Mouse (Mus musculus) gastrocnemius, postnatal 36 days (tissue): ENCODE measurements around the gene Mfsd4b3. TPM values are rescaled to one million over a fixed set of nuclear protein-coding genes. Genes with fewer than 3 reads are reported as not detected.
A peak's percentile ranks its signal among the peaks of the same experiment; 100 is the strongest.
"Not testable (repeated sequence)": the region's sequence is repeated elsewhere in the genome, so short reads cannot be mapped to it uniquely, and the experiment has no call there.

Experiments
- DNase-seq, 2 experiments: peaks; one replicate each; pipeline ENCODE4 v3.0.0; 2022
- intact Hi-C: fragments of 180-260 bp; cut with DNase I; formaldehyde crosslinking; loops from one replicate; pipeline ENCODE4 v1.15.1; 2025
- long read RNA-seq, 2 experiments: library from polyadenylated mRNA; stranded (forward); transcript quantifications; one replicate each; pipeline ENCODE4 v2.0.0; 2021
- total RNA-seq, 2 experiments: library from RNA; stranded (reverse); gene quantifications; 2 replicates each; pipeline ENCODE4 v1.2.3; 2021

The Mfsd4b3 gene
- total RNA-seq = 1 to 10 TPM; 3.9 to 4.6 TPM
- long read RNA-seq, experiment 1, partial matches to known transcripts = 0 of 4 reads
- long read RNA-seq, experiment 1, other reads (novel, unspliced or antisense) = 3 of 4 reads
- long read RNA-seq, experiment 2, partial matches to known transcripts = 0 of 14 reads
- long read RNA-seq, experiment 2, other reads (novel, unspliced or antisense) = 12 of 14 reads

DNA sequence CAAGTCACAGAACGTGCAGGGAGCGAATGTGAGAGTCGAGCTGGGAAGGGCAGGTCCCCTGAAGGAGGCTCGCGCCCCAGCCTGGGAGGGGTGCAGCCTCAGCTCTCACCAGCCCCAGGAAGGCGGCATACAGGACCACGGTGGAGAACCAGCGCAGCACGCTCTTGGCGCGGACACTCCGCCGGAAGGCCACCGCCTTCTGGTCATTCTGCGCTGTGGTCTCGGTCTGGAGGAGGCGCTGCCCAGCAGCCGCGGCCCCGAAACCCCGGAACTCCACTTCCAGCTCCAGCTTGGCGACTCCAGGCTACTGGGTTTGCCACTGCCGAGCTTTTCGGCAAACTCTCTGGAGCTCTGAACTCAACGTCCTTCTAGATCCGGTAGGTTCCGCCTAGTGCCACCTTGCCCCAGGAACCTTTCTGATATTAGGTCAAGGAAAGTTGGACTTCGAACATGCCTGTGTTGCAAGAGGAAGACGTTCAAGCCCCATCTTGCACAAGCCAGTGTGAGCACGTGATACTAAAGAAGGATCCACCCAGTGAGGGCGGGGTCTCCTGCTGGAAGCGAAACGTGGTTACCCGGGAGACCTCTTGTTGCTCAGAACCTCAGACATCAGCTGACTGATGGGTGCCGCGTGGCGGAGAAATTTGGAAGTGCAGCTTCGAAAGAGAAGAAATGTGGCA, at the start of gene Mfsd4b3:
TSS of gene Mfsd4b3 (minus strand) at position 393 of the 680 bp plus-strand sequence.
- intact Hi-C loops = loop anchor here (5.0 kb wide), 3 partner anchors 63 to 252 kb away; partner anchors contain the start of genes Mfsd4b1 and Mfsd4b4
- DNase-seq = peak; percentile 94

DNA sequence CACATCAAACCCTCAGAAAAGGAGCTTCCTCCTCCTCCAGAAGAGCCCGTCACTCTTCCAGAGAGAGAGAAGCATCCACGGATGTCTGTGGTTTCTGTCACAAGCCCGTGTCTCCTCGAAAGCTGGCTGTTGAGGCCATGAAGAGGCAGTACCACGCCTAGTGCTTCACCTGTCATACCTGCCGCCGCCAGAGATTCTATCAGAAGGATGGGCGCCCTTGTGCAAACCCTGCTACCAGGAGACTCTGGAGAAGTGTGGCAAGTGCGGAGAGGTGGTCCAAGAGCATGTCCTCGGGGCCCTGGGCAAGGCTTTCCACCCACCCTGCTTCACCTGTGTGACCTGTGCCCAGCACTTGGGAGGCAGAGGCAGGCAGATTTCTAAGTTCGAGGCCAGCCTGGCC, 49.6 kb upstream of the Mfsd4b3 start:
- intact Hi-C loops = no loop called here
- no peak for DNase-seq

DNA sequence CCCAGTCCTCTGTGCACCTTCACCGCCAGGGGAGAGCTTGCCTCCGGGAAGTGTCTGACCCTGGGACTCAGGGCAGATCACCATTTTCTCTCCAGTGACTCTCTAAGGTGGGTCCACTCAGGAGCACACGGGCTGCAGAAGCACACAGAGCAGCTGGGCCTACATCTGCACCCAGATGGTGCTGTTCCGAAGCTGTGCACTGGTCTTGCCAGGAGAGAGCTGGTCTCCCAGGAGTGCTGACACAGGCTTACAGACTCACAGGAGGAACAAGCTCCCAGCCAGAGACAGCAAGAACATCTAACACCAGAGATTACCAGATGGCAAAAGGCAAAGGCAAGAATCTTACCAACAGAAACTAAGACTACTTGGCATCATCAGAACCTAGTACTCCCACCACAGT, 48.9 kb upstream of the Mfsd4b3 start:
- DNase-seq, intact Hi-C loops: not testable (repeated sequence)

DNA sequence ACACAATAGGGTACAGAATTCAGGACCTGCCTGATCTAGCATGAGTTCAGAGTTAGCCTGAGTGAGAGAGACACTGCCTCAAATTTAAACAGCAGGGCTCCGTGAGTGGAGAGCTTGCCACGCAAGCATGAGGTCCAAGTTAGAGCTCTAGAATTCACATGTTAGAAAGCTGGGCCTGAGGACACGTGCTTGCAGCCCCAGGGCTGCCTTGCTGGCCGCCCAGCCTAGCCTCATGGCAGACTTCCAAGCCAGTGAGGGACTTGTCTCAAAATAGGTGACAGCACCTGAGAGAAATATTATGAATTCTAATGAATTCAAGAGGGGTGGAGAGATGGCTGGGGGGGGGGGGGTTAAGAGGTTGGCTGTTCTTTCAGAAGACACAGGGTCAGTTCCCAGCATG, 48.0 kb upstream of the Mfsd4b3 start:
- intact Hi-C loops = no loop called here
- DNase-seq = no peak

DNA sequence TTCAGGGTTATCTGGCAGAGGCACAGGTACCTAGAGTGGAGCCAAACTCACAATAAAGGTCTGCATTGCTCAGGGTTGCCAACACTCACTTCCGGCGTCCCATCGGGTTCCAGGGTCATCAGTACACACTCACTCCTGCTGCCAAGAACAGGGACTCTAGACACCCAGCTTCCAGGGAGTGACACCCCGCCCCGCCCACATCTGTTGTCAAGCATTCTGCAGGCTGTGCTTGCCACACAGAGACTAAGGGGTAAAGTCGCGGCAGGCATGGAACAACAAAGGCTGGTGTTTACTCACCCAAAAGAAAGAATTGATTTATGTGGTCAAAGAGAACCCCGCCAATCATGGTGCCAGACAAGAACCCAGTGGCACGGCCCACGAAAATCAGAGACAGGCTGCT, 47.0 kb upstream of the Mfsd4b3 start:
- no peak for DNase-seq
- intact Hi-C loops = no loop called here

DNA sequence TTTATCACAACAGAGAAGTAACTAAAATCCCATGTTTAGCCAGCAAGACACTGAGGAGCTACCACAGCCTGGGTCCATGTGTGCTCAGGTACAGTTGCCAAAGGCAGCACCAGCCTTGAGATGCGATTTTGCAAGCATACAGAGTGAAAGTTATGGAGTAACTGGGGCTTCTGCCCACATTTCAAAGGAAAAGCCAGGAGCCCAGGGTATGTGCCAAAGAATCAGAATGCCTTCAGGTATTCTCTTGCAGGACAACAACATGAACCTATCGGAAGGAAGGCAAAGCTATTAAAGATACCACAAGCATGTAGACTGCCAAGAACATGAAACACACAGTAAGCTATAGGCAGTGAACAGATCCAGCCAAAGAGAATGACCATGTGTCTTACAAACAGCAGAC, 40.8 kb upstream of the Mfsd4b3 start:
- intact Hi-C loops = no loop called here

DNA sequence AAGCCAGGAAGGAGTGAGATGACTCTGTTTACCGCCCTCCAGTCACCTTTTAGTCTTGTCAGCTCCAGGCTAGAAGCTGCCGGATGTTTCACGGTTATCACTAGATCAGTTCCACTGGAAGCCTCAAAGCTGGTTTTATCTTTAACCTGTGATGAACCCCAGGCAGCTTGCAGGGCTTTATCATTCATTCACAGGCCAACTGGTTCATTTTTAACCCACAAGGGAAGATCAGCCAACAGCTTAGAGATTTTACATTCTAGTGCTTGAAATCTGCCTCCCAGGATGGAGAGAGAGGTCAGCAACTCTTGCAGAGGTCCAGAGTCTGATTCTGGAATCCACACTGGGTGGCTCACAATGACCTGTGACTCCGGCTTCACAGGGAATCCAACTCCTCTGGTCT, 31.2 kb upstream of the Mfsd4b3 start:
- DNase-seq = no peak
- intact Hi-C loops = no loop called here

More for the DNA sequence above, 40.8 kb upstream of the Mfsd4b3 start:
- no peak for DNase-seq

DNA sequence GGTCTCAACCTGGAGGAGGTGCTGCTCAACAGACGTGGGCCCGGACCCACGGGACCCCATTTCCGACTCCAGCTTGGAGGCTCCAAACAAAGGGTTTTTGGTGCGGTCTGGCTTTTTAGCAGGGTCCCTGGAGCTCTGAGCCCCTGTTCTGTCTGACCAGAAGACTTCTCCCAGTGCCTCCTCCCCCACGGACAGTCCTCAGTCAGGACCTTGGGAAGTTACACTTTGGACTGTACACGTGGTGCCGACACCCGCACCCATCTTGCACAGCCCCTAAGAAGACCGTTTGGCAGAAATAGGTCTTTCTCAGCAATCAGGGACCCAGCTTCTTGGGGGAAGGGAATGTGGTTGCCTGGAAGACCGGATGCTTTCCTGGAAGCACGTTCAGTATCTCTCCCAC, 26.5 kb upstream of the Mfsd4b3 start, which contains the start of gene Mfsd4b5:
TSS of gene Mfsd4b5 (minus strand) at position 181 of the 400 bp plus-strand sequence.
- intact Hi-C loops = no loop called here
- DNase-seq = no peak

DNA sequence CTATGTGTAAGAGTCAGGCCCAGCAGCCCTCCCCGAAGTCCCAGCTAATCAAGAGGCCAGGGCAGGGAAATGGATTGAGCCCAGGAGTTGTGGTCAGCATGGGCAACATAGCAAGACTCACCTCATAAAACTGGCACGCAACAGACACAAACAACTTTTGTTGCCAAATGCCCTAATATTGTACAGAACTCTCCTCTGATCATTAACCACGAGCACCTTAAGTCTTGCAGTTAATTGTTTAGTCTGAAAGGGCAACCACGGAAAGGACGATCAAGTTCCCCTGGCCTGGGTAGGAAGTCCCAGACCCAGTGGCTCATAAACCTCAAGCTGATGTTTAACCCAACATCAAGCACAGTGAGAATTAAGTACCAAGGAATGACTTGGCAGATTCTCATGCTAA, 22.7 kb upstream of the Mfsd4b3 start:
- no peak for DNase-seq
- intact Hi-C loops = no loop called here

DNA sequence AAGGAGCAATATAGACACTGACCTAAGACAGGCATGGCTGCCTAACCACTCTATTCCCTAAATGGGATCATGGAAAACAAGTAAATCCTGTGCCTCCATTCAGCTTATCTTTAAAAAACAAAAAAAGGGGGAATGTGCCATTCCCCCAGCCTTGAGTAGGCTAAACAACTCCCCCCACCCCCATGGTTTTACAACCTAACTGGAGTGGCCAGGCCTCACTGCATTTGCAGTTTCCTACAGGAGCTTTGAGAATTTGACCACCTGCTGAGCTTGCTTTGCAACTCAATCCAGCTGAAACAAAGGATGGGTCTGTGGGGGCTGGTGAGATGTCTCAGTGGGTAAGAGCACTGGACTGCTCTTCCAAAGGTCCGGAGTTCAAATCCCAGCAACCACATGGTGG, 18.3 kb upstream of the Mfsd4b3 start:
- DNase-seq = no peak
- intact Hi-C loops = no loop called here

DNA sequence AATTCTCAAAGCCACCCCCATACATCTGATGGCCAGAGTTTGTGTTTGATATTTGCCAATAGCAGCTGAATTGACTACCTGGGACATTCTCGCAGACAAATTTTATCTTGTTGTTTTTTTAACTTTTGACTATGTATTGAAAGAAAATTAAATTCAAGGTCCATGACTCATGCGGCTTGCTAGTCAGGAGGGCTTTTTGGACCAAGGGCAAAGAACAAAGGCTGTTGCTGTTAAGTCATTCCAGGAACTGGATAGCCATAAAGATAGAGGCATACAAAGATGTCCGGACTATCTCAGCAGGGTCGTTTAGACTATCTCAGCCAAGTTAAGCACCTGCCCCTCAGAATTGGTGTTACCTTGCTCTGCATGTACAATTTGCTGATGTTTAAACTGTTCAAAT, 17.4 kb upstream of the Mfsd4b3 start:
- intact Hi-C loops = no loop called here

DNA sequence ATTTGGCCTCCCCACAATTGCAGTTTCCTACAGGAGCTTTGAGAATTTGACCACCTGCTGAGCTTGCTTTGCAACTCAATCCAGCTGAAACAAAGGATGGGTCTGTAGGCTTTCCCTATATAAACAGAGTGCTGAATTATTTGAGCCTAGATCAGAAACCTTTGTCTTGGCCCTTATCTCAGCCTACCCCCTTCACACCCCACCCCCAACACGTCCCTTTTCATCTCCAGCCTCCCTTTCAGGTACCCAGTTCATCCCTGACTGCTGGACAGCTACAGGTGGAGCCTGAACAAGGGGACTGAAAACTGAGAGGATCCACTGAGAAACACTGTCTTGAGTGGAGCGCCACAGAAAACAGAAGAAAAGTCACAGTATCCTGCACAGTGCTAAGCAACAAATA, 15.8 kb upstream of the Mfsd4b3 start:
- intact Hi-C loops = no loop called here

More for the DNA sequence above, 17.4 kb upstream of the Mfsd4b3 start:
- DNase-seq = no peak

DNA sequence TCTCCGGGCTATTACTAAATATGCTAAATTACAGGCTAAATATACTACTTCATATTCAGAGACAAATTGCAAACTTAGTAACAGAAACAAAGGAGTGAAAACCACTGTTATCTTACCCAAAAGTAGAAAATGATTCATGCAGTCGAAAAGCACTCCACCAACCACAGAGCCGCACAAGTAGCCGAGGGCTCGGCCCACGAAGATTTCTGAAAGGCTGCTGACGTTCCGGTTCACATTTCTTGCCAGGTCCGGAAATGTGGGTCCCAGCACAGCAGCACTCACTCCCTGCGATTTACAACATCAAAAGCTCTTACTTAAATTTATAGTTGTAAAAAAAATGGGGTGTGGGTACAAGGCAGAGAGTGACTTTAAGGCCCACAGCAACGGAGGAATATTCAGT, 15.0 kb upstream of the Mfsd4b3 start:
- DNase-seq = no peak
- intact Hi-C loops = no loop called here

More for the DNA sequence above, 15.8 kb upstream of the Mfsd4b3 start:
- no peak for DNase-seq

DNA sequence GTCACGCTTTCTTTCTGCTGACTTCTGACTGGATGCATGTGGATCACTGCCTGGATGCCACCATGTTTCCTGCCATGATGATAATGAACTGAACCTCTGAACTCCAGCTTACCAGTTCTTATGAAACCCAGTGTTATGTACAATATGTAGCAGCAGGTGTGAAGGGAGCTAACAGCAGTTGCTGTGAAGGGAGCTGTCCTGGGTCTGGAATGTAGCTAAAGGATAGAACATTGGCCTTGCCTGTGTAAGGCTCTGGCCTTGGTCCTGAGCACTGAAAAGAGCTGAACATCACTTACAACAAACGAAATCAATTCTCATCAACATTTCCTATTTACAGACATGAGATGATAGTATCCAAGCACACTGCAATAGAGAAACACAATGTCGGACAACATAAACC, 7.6 kb upstream of the Mfsd4b3 start:
- intact Hi-C loops = no loop called here
- DNase-seq = no peak

DNA sequence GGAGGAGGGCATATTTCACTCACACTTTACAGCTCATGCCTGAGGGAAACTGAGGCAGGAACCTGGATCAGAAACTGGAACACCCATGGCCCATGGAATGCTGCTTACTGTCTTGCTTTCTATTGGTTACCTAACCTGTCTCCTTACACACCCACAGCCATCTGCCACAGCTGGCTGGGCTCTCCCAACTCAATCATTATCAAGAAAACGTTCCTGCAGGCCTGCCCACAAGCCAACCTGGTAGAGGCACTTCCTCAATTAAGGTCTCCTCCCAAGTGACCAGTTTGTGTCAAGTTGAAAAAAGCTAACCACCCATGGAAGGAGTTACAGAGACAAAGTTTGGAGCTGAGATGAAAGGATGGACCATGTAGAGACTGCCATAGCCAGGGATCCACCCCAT, 2.0 kb upstream of the Mfsd4b3 start:
- intact Hi-C loops = loop anchor here (5.0 kb wide), 2 partner anchors 65 to 250 kb away; partner anchors contain the start of gene Mfsd4b4
- no peak for DNase-seq

DNA sequence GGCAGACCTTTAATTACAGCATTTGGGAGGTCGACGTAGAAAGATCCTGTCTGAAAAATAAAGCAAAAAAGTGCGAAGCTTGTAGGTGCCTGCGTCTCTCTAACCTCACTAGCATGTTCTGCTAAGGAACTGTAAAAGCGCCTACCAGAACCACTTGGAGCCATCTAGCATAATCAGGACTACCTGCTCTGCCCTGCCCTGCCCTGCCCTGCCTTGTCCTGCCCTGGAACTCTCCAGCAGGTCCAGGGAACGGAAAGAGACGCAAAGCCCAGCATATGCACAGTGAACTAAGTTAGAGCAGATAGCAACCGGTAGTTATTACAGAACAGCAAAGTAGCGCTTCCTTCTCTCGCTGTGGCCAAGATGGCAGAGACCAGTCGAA, 479 bp upstream of the Mfsd4b3 start:
- intact Hi-C loops = loop anchor here (5.0 kb wide), 2 partner anchors 63 to 252 kb away; partner anchors contain the start of gene Mfsd4b4
- no peak for DNase-seq

DNA sequence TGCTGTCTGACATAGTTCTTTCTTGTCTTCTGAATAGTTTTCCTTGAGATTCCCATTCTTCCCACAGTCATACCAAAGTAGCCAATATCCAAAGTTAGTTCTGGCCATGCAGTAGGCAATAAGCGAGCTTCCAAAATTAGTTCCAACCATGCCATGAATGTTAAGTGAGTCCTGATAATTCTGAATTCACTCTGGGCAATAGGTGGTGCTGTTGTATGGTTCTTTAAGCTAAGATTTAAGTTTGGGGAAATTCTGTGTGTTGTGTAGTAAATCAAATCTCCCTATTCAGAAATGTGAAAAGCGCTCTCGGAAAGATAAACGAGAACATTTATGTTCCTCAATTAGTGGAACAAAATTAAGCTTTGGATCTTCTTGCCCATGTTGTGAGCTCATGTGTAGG, 1.7 kb downstream of the Mfsd4b3 start:
- intact Hi-C loops = loop anchor here (5.0 kb wide), 1 partner anchor 69 kb away; the partner anchor contains the start of gene Mfsd4b1
- DNase-seq = no peak

DNA sequence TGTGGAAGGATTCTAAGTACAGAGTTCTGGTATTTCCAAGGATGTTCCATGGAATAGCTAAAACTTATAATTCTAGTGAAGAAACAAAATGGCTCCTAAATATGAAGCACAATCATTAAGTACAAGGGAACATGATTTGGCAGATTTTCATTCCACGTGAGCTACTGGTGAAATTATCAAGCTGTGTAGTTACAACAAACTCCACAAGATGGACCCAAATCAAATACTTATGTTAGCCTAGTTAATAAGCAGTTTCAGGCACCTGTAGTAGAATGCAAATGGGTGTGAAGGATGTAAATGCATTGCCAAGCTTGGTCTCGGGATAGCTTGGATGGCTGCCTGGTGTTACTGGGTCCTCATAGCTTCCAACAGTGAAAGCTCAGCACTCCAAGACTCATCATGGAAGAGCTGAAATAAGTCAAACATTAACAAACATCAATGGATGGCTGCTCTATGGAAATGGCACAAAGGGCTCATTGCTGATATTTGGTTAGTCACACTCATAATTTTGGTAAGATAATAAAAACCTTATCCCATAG, 3.5 kb downstream of the Mfsd4b3 start:
- intact Hi-C loops = loop anchor here (5.0 kb wide), 1 partner anchor 71 kb away; the partner anchor contains the start of gene Mfsd4b1
- no peak for DNase-seq

DNA sequence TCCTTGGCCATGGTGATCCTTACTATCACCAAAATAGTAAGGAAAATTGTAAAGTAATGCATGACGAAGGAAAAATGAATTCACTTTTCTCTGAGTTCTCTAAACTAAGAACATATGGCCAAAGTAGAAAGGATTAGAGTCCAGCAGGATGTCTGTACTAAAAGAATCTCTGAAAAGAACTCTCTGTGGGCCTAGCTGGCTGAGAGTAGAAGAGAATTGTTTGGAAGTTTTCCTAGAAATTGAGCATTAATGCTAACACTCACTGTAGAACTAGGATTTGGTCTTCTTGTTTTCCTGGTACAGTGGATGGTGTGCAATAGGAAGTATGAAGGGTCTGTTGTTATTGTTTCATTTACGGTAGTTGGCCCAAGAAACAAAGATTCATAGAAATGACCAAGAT, 4.8 kb downstream of the Mfsd4b3 start:
- intact Hi-C loops = loop anchor here (5.0 kb wide), 1 partner anchor 72 kb away; the partner anchor contains the start of gene Mfsd4b1
- no peak for DNase-seq

DNA sequence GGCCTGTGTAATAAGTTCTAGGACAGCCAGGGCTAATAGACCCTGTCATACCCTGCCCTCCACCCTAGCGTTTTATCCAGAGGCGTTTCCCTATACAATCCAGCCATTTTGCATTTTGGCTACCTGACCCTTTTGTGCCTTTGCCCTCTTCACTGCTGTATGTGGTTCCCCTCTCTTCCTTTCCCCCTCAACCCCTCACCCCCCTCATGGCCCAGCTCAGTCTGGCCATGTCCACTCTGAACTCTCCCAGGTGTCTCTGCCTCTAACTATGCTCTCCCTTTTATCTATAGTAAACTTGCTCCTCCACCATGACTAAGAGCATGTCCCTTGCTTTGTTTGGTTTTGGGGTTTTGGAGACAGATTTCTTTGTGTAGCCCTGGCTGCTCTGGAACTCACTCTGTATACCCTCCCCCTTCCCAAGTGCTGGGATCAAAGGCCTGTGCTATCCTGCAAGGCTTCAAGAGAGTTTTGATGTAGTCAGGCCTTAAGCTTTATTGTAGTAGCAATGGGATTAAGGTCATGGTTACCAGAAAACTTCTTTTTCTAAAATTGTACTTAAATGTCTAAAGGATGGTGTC, 10.5 kb downstream of the Mfsd4b3 start:
- intact Hi-C loops = no loop called here
- DNase-seq = no peak

DNA sequence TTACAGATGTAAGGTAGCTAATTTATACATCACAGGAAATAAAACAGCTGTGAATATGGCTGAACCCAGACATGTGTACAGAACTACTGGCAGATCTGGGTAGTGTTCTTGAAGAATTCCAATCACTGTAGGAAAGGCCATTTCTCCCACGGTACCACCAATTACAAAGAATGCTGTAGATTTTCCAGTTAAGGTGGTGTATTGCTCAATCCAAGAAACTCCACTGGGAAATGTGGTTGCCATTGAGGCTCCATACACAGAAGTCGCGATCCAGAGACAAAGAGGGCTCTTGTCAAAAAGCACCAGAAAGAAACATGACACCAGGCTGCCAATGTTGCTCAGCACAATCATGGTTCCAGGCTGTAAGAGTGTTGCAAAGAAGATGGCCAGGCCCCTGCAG, 12.8 kb downstream of the Mfsd4b3 start:
- DNase-seq, intact Hi-C loops: not testable (repeated sequence)
